Mouse (Mus musculus) MEL (cell line): ENCODE measurements around the gene Ilvbl. TPM values are rescaled to one million over a fixed set of nuclear protein-coding genes. Genes with fewer than 3 reads are reported as not detected.

Experiments used
- DNase-seq: peaks from one replicate; pipeline ENCODE4 v3.0.0; 2011; ENCODE audit warnings: low read depth, low spot score
- H3K27ac ChIP-seq: 2 replicates; pipeline ENCODE4 v1.5.1; 2012; ENCODE audit warnings: low read depth, mild to moderate bottlenecking, control low read depth, low read length, moderate library complexity; ENCODE audit not compliant: control insufficient read depth
- H3K27me3 ChIP-seq, 2 experiments: fragments of 150-350 bp in 1 of 2; sonication (generic) in 1 of 2; 2 replicates each; pipeline ENCODE4 v1.6.1; 2012; ENCODE audit warnings: low read length in 2 of 2, mild to moderate bottlenecking in 2 of 2, improper control_type of control experiment in 1 of 2, moderate library complexity in 1 of 2; ENCODE audit not compliant: insufficient read depth in 2 of 2, control insufficient read depth in 1 of 2
- H3K36me3 ChIP-seq, 2 experiments: 2 replicates each; pipeline ENCODE4 v1.6.1; 2012 to 2014; ENCODE audit warnings: low read length in 2 of 2, improper control_type of control experiment in 1 of 2, inconsistent platforms in 1 of 2, mild to moderate bottlenecking in 1 of 2; ENCODE audit not compliant: insufficient read depth in 2 of 2, control insufficient read depth in 1 of 2
- H3K4me1 ChIP-seq, 2 experiments: fragments of 150-350 bp in 1 of 2; sonication (generic) in 1 of 2; 2 replicates each; pipeline ENCODE4 v1.6.1; 2012; ENCODE audit warnings: low read length in 2 of 2, improper control_type of control experiment in 1 of 2, mild to moderate bottlenecking in 1 of 2; ENCODE audit not compliant: insufficient read depth in 2 of 2, control insufficient read depth in 1 of 2
- H3K4me3 ChIP-seq, 2 experiments: fragments of 150-350 bp in 1 of 2; sonication (generic) in 1 of 2; 2 replicates each; pipeline ENCODE4 v1.5.1; 2012; ENCODE audit warnings: low read depth in 2 of 2, low read length in 2 of 2, mild to moderate bottlenecking in 2 of 2, moderate library complexity in 2 of 2, control low read depth in 1 of 2, improper control_type of control experiment in 1 of 2; ENCODE audit not compliant: control insufficient read depth in 1 of 2, insufficient read depth in 1 of 2
- H3K79me2 ChIP-seq: 2 replicates; pipeline ENCODE4 v1.6.1; 2012; ENCODE audit warnings: mild to moderate bottlenecking, low read length, moderate library complexity; ENCODE audit not compliant: control insufficient read depth, poor library complexity, insufficient read depth
- H3K9ac ChIP-seq: 2 replicates; pipeline ENCODE4 v1.6.1; 2012; ENCODE audit warnings: low read depth, mild to moderate bottlenecking, control low read depth, low read length, moderate library complexity; ENCODE audit not compliant: control insufficient read depth, poor library complexity, severe bottlenecking
- H3K9me3 ChIP-seq: fragments of 150-350 bp; sonication (generic); replicated peaks from 2 replicates; pipeline ENCODE4 v1.6.1; 2012; ENCODE audit warnings: mild to moderate bottlenecking, low read length, improper control_type of control experiment, moderate library complexity; ENCODE audit not compliant: insufficient read depth
- CHD1 ChIP-seq: IDR thresholded peaks from 2 replicates; pipeline ENCODE4 v1.6.1; 2012; ENCODE audit warnings: low read depth, mild to moderate bottlenecking, inconsistent platforms, low read length, improper control_type of control experiment
- CHD2 ChIP-seq: IDR thresholded peaks from 2 replicates; pipeline ENCODE4 v1.6.1; 2011; ENCODE audit warnings: low read length, improper control_type of control experiment
- E2F4 ChIP-seq: IDR thresholded peaks from 2 replicates; pipeline ENCODE4 v1.6.1; 2011; ENCODE audit warnings: low read depth, low read length, improper control_type of control experiment, borderline replicate concordance
- GABPA ChIP-seq: IDR thresholded peaks from 2 replicates; pipeline ENCODE4 v1.6.1; 2012; ENCODE audit warnings: low read depth, mild to moderate bottlenecking, inconsistent platforms, low read length, improper control_type of control experiment, moderate library complexity
- GATA1 ChIP-seq: IDR thresholded peaks from 2 replicates; pipeline ENCODE4 v1.6.1; 2011; ENCODE audit warnings: low read depth, low read length, improper control_type of control experiment
- HCFC1 ChIP-seq: IDR thresholded peaks from 2 replicates; pipeline ENCODE4 v1.6.1; 2012; ENCODE audit warnings: low read depth, mild to moderate bottlenecking, inconsistent platforms, low read length, improper control_type of control experiment, moderate library complexity
- MAFK ChIP-seq: IDR thresholded peaks from 2 replicates; pipeline ENCODE4 v1.6.1; 2011; ENCODE audit warnings: low read depth, mild to moderate bottlenecking, low read length, improper control_type of control experiment, borderline replicate concordance
- MEF2A ChIP-seq: IDR thresholded peaks from 2 replicates; pipeline ENCODE4 v1.6.1; 2014; ENCODE audit warnings: low read depth, mild to moderate bottlenecking, inconsistent platforms, low read length, improper control_type of control experiment; ENCODE audit not compliant: poor library complexity, insufficient replicate concordance, severe bottlenecking; ENCODE audit errors: extremely low read depth
- POLR2A ChIP-seq, 2 experiments: IDR thresholded peaks; 2 replicates each; pipeline ENCODE4 v1.6.1; 2011 to 2012; ENCODE audit warnings: low read length in 2 of 2, mild to moderate bottlenecking in 2 of 2, control low read depth in 1 of 2, improper control_type of control experiment in 1 of 2, low read depth in 1 of 2, moderate library complexity in 1 of 2; ENCODE audit not compliant: control insufficient read depth in 1 of 2, insufficient read depth in 1 of 2, poor library complexity in 1 of 2
- POLR2AphosphoS5 ChIP-seq: IDR thresholded peaks from 2 replicates; pipeline ENCODE4 v1.6.1; 2012; ENCODE audit warnings: low read depth, borderline replicate concordance, mild to moderate bottlenecking, inconsistent platforms, low read length, moderate library complexity, mixed read lengths
- RCOR1 ChIP-seq: IDR thresholded peaks from 2 replicates; pipeline ENCODE4 v1.6.1; 2012; ENCODE audit warnings: low read depth, mild to moderate bottlenecking, inconsistent platforms, low read length, improper control_type of control experiment
- TAL1 ChIP-seq: IDR thresholded peaks from 2 replicates; pipeline ENCODE4 v1.6.1; 2012; ENCODE audit warnings: mild to moderate bottlenecking, inconsistent platforms, low read length, moderate library complexity, mixed read lengths
- USF2 ChIP-seq, 2 experiments: IDR thresholded peaks; 2 replicates each; pipeline ENCODE4 v1.6.1; 2011 to 2012; ENCODE audit warnings: improper control_type of control experiment in 2 of 2, low read length in 2 of 2, borderline replicate concordance in 1 of 2, inconsistent platforms in 1 of 2, low read depth in 1 of 2, mild to moderate bottlenecking in 1 of 2; ENCODE audit not compliant: insufficient read depth in 1 of 2
- ZC3H11A ChIP-seq: IDR thresholded peaks from 2 replicates; pipeline ENCODE4 v1.6.1; 2012; ENCODE audit warnings: low read depth, mild to moderate bottlenecking, inconsistent platforms, low read length, improper control_type of control experiment
- ZKSCAN1 ChIP-seq: IDR thresholded peaks from 2 replicates; pipeline ENCODE4 v1.6.1; 2012; ENCODE audit warnings: low read depth, mild to moderate bottlenecking, inconsistent platforms, low read length, improper control_type of control experiment, moderate library complexity
- ZNF384 ChIP-seq: IDR thresholded peaks from 2 replicates; pipeline ENCODE4 v1.6.1; 2012; ENCODE audit warnings: low read depth, mild to moderate bottlenecking, inconsistent platforms, low read length, improper control_type of control experiment
- polyA plus RNA-seq, 2 experiments: library from polyadenylated mRNA; stranded (reverse) in 1 of 2; unstranded in 1 of 2; fragments of >175 nt in 1 of 2; fragments of >200 nt in 1 of 2; gene quantifications; 2 replicates each; pipeline versions ENCODE4 v1.2.1 to v1.2.4; 2012; ENCODE audit warnings: low replicate concordance in 2 of 2, low read depth in 1 of 2; ENCODE audit not compliant: insufficient read length in 2 of 2, insufficient read depth in 1 of 2, missing spikeins in 1 of 2
- total RNA-seq: library from RNA; depleted of rRNA; stranded (reverse); fragments of 300-350 nt; gene quantifications from 2 replicates; pipeline ENCODE4 v1.2.3, GENCODE M21; 2012

The Ilvbl gene
- total and polyA plus RNA-seq, 3 experiments: 22.1 to 24.5 TPM; not detected in 1

GRCm38 (mm10) chr10:78592856-78593379 is 18.8 kb downstream of the Ilvbl start:
- Histone ChIP-seq H3K27me3 (no peaks in the 10 kb centered on the region; a peak in 2 of 4 replicates), H3K9me3 (no peaks in the 10 kb centered on the region), H3K36me3 (no peaks in the 10 kb centered on the region), H3K27ac (no peak overlapping the region), H3K4me3 (no peak overlapping the region), H3K4me1 (no peaks in the 10 kb centered on the region), H3K79me2 (no peaks in the 10 kb centered on the region), H3K9ac (no peak overlapping the region)
- DNase-seq: no peak
- TF ChIP-seq POLR2AphosphoS5 (no peak), TAL1 (no peak), ZKSCAN1 (no peak), MEF2A (no peak)

GRCm38 (mm10) chr10:78593736-78594135 is 19.6 kb downstream of the Ilvbl start:
- H3K4me1 ChIP-seq: no peaks in the 10 kb centered on the region
- H3K9ac ChIP-seq: no peak overlapping the region
- H3K9me3 ChIP-seq: no peaks in the 10 kb centered on the region
- H3K27ac ChIP-seq: no peak overlapping the region
- peaks cover 0 to 3% of the 10 kb centered on the region in 2 experiments; a peak in 3 of 4 replicates for H3K27me3 ChIP-seq
- H3K36me3 ChIP-seq: no peaks in the 10 kb centered on the region
- DNase-seq: no peak
- no peak overlapping the region for H3K4me3 ChIP-seq
- H3K79me2 ChIP-seq: no peaks in the 10 kb centered on the region
- TF ChIP-seq POLR2A (IDR thresholded peaks at IDR 0.05; ENCODE audit: control insufficient read depth in 1 of 2, insufficient read depth in 1 of 2, low read depth in 1 of 2, low read length in 2 of 2, poor library complexity in 1 of 2): no peak
- no peak for TF ChIP-seq RCOR1
- no peak for TF ChIP-seq E2F4
- no peak for TF ChIP-seq CHD1
- no peak for TF ChIP-seq MAFK
- TF ChIP-seq HCFC1: no peak
- no peak for TF ChIP-seq ZNF384
- TF ChIP-seq ZC3H11A: no peak
- TF ChIP-seq GATA1: no peak
- no peak for TF ChIP-seq USF2 (IDR thresholded peaks at IDR 0.05; ENCODE audit: borderline replicate concordance in 1 of 2, insufficient read depth in 1 of 2, low read depth in 1 of 2, low read length in 2 of 2)
- no peak for TF ChIP-seq GABPA
- no peak for TF ChIP-seq CHD2
